29 mouse cellular contexts compared by ENCODE assay signal in the genomic region with DNA sequence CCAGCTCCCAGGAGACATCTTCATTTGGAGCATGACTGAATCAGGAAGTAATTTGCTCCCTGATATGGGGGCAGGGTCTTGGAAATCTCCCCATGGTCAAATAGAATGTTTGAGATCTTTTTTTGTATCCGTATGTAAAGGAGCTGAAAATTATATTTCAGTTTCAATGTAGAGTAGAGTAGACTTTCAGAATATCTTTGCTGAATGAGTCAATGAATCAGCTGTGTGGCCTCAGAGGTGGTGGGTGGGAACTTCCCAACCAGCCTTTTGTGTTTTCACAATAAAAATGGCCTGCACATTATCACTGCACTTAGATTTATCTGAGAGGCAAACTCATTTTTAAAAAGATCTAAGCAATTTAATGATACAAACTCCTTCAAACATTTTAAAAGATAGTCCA.
"Had no signal": no experiment of that assay in that cellular context is flagged by ENCODE, and none has a peak within 500 bp of the region (broad histone marks: within the 10 kb centered on the region; RNA-seq: fewer than 3 reads in every experiment).

No protein-coding gene starts in this region.

- H3K4me2 ChIP-seq: limb, embryonic 12.5 days; limb, embryonic 13.5 days; limb, embryonic 15.5 days; liver, embryonic 11.5 days; liver, embryonic 12.5 days; liver, embryonic 13.5 days; liver, embryonic 15.5 days; lung, embryonic 14.5 days; lung, embryonic 15.5 days; midbrain, embryonic 11.5 days; midbrain, embryonic 12.5 days; midbrain, embryonic 13.5 days; midbrain, embryonic 15.5 days had no signal

- DNase-seq: left cerebral cortex, postnatal 4 days; liver; liver, embryonic 13.5 days; liver, postnatal 0 days; lung, adult 18-20 months; lung, adult 2 months; lung, embryonic 14.5 days; lung, postnatal 10 days; lung, postnatal 14 days; lung, postnatal 36 days; lung, postnatal 4 days; midbrain, embryonic 14.5 days had no signal

- H3K36me3 ChIP-seq: liver, embryonic 15.5 days had no signal

- H3K9me3 ChIP-seq: limb, embryonic 10.5 days; limb, embryonic 12.5 days; limb, embryonic 13.5 days; limb, embryonic 15.5 days; liver, embryonic 12.5 days; liver, embryonic 13.5 days; liver, embryonic 15.5 days; lung, embryonic 15.5 days; megakaryocyte, embryonic 14.5 days; midbrain, embryonic 10.5 days; midbrain, embryonic 12.5 days; midbrain, embryonic 13.5 days; midbrain, embryonic 15.5 days had no signal

- H3K9ac ChIP-seq: limb, embryonic 12.5 days; limb, embryonic 13.5 days; limb, embryonic 15.5 days; liver, embryonic 12.5 days; liver, embryonic 13.5 days; liver, embryonic 14.5 days; liver, embryonic 15.5 days; liver, postnatal 0 days; lung, embryonic 14.5 days; lung, embryonic 15.5 days; midbrain, embryonic 12.5 days; midbrain, embryonic 13.5 days; midbrain, embryonic 15.5 days had no signal

- H3K4me3 ChIP-seq: limb, embryonic 10.5 days; limb, embryonic 12.5 days; limb, embryonic 13.5 days; limb, embryonic 15.5 days; liver, embryonic 12.5 days; liver, embryonic 13.5 days; liver, embryonic 15.5 days; lung, embryonic 15.5 days; megakaryocyte, embryonic 14.5 days; midbrain, embryonic 10.5 days; midbrain, embryonic 12.5 days; midbrain, embryonic 13.5 days; midbrain, embryonic 15.5 days; myocyte had no signal

- H3K27me3 ChIP-seq: limb, embryonic 12.5 days; limb, embryonic 13.5 days; limb, embryonic 15.5 days; liver, embryonic 12.5 days; liver, embryonic 13.5 days; liver, embryonic 15.5 days; lung, embryonic 15.5 days; megakaryocyte, embryonic 14.5 days; midbrain, embryonic 12.5 days; midbrain, embryonic 13.5 days; midbrain, embryonic 15.5 days had no signal

- H3K27ac ChIP-seq: limb, embryonic 10.5 days; limb, embryonic 12.5 days; limb, embryonic 13.5 days; limb, embryonic 15.5 days; liver, embryonic 12.5 days; liver, embryonic 13.5 days; liver, embryonic 14.5 days; liver, embryonic 15.5 days; lung, embryonic 15.5 days; macrophage; midbrain, embryonic 10.5 days; midbrain, embryonic 12.5 days; midbrain, embryonic 13.5 days; midbrain, embryonic 15.5 days had no signal

- H3K4me1 ChIP-seq: limb, embryonic 10.5 days; limb, embryonic 12.5 days; limb, embryonic 13.5 days; limb, embryonic 15.5 days; liver, embryonic 12.5 days; liver, embryonic 13.5 days; liver, embryonic 15.5 days; lung, embryonic 15.5 days; megakaryocyte, embryonic 14.5 days; midbrain, embryonic 10.5 days; midbrain, embryonic 13.5 days; midbrain, embryonic 15.5 days had no signal
